Mouse (Mus musculus): ENCODE results near the gene Slc22a20. TPM values are rescaled to one million over a fixed set of nuclear protein-coding genes. Genes with fewer than 3 reads are reported as not detected.

Gene Slc22a20
- polyA plus RNA-seq, 1 experiment from 2014 or later = not detected

DNA sequence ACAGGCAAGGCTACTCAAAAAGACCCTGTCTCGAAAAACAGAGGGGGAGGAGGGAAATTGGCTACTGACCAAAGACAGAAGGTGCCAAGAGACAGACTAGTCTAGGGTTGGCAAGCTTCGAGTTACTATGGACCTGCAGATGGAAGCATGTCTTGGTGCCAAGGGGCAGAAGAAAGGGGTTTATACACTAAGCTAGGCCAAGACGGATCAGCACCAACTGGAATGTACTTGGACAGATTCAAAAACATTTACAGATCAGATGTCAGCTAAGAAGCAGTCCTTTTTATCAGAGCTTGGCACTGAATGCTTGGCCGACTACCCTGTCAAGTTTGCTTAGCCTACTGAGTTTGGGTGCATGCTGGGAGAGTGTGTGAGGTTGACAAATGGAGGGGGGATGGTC is 10.3 kb downstream of the Slc22a20 start:
- no peak overlapping the region for H3K4me3 ChIP-seq (ENCODE audit: low read depth, low read length)
- no peaks in the 10 kb centered on the region for H3K4me1 ChIP-seq (ENCODE audit: control insufficient read depth, insufficient read depth, low read length)
- 75% methylated on average over 4 of the region's 4 CpGs for WGBS
- H3K27me3 ChIP-seq (ENCODE audit: control insufficient read depth, insufficient read depth, low read length) = no peaks in the 10 kb centered on the region
- no peaks in the 10 kb centered on the region for H3K9me3 ChIP-seq (ENCODE audit: control insufficient read depth, low read length)
- H3K27ac ChIP-seq (ENCODE audit: low read depth, low read length) = no peak overlapping the region
- ATAC-seq (ENCODE audit: low read depth) = no peak
- no peak overlapping the region for H3K4me2 ChIP-seq (ENCODE audit: low read depth, low read length)
- H3K9ac ChIP-seq (replicated peaks; ENCODE audit: low read depth, low read length) = no peak overlapping the region
- H3K36me3 ChIP-seq (ENCODE audit: control insufficient read depth, insufficient read depth, low read length) = no peaks in the 10 kb centered on the region

GRCm38 (mm10) chr19:5975112-5975511 is 10.8 kb downstream of the Slc22a20 start:
- 76% methylated on average over 4 of the region's 4 CpGs for WGBS
- Histone ChIP-seq H3K27ac (ENCODE audit: low read depth, low read length) (no peak overlapping the region), H3K36me3 (ENCODE audit: control insufficient read depth, insufficient read depth, low read length) (no peaks in the 10 kb centered on the region), H3K9me3 (ENCODE audit: control insufficient read depth, low read length) (no peaks in the 10 kb centered on the region), H3K4me2 (ENCODE audit: low read depth, low read length) (no peak overlapping the region), H3K27me3 (ENCODE audit: control insufficient read depth, insufficient read depth, low read length) (no peaks in the 10 kb centered on the region), H3K4me3 (ENCODE audit: low read depth, low read length) (no peak overlapping the region), H3K9ac (replicated peaks; ENCODE audit: low read depth, low read length) (no peak overlapping the region), H3K4me1 (ENCODE audit: control insufficient read depth, insufficient read depth, low read length) (no peaks in the 10 kb centered on the region)
- no peak for ATAC-seq (ENCODE audit: low read depth)

DNA sequence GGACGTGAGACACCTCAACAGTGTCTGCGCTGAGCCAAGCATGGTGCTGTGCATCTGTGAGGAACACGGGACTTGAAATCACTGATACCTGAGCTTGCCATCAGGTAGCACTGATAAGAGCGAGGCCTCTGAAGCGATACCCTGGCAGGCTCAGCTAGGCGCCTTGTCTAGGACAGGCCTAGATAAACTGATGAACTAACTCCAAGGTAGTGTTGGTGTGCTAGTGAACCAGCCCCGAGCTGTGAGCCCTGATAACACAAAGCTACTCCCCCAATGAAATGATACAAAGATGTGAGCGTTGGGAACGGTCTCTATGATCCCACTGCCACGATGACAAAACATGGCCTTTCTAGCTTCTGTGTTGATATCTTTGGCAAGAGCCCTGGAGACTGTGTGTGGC is 18.3 kb downstream of the Slc22a20 start:
- 93% methylated on average over 10 of the region's 10 CpGs for WGBS
- no peak for ATAC-seq (ENCODE audit: low read depth)
- no peak overlapping the region for H3K9ac ChIP-seq (replicated peaks; ENCODE audit: low read depth, low read length)

GRCm38 (mm10) chr19:5966786-5967185 is 19.2 kb downstream of the Slc22a20 start:
- Histone ChIP-seq H3K4me1 (ENCODE audit: control insufficient read depth, insufficient read depth, low read length) (peaks cover 9% of the 10 kb centered on the region), H3K27ac (ENCODE audit: low read depth, low read length) (no peak overlapping the region), H3K36me3 (ENCODE audit: control insufficient read depth, insufficient read depth, low read length) (no peaks in the 10 kb centered on the region), H3K9me3 (ENCODE audit: control insufficient read depth, low read length) (no peaks in the 10 kb centered on the region), H3K4me2 (ENCODE audit: low read depth, low read length) (no peak overlapping the region), H3K27me3 (ENCODE audit: control insufficient read depth, insufficient read depth, low read length) (no peaks in the 10 kb centered on the region), H3K4me3 (ENCODE audit: low read depth, low read length) (no peak overlapping the region), H3K9ac (replicated peaks; ENCODE audit: low read depth, low read length) (no peak overlapping the region)
- WGBS = 80% methylated on average over 6 of the region's 6 CpGs
- no peak for ATAC-seq (ENCODE audit: low read depth)

More for the DNA sequence above, 18.3 kb downstream of the Slc22a20 start:
- H3K9me3 ChIP-seq (ENCODE audit: control insufficient read depth, low read length) = no peaks in the 10 kb centered on the region
- no peaks in the 10 kb centered on the region for H3K27me3 ChIP-seq (ENCODE audit: control insufficient read depth, insufficient read depth, low read length)
- no peaks in the 10 kb centered on the region for H3K36me3 ChIP-seq (ENCODE audit: control insufficient read depth, insufficient read depth, low read length)
- no peak overlapping the region for H3K4me3 ChIP-seq (ENCODE audit: low read depth, low read length)
- peaks cover 9% of the 10 kb centered on the region for H3K4me1 ChIP-seq (ENCODE audit: control insufficient read depth, insufficient read depth, low read length)
- no peak overlapping the region for H3K4me2 ChIP-seq (ENCODE audit: low read depth, low read length)
- no peak overlapping the region for H3K27ac ChIP-seq (ENCODE audit: low read depth, low read length)

GRCm38 (mm10) chr19:5965910-5966309 is 20.0 kb downstream of the Slc22a20 start:
- H3K27me3 ChIP-seq (ENCODE audit: control insufficient read depth, insufficient read depth, low read length) = no peaks in the 10 kb centered on the region
- no peaks in the 10 kb centered on the region for H3K9me3 ChIP-seq (ENCODE audit: control insufficient read depth, low read length)
- no peaks in the 10 kb centered on the region for H3K36me3 ChIP-seq (ENCODE audit: control insufficient read depth, insufficient read depth, low read length)
- 89% methylated on average over 2 of the region's 2 CpGs for WGBS
- ATAC-seq (ENCODE audit: low read depth) = no peak
- no peak overlapping the region for H3K27ac ChIP-seq (ENCODE audit: low read depth, low read length)
- H3K9ac ChIP-seq (replicated peaks; ENCODE audit: low read depth, low read length) = no peak overlapping the region
- no peak overlapping the region for H3K4me2 ChIP-seq (ENCODE audit: low read depth, low read length)
- H3K4me3 ChIP-seq (ENCODE audit: low read depth, low read length) = no peak overlapping the region
- peaks cover 9% of the 10 kb centered on the region for H3K4me1 ChIP-seq (ENCODE audit: control insufficient read depth, insufficient read depth, low read length)

DNA sequence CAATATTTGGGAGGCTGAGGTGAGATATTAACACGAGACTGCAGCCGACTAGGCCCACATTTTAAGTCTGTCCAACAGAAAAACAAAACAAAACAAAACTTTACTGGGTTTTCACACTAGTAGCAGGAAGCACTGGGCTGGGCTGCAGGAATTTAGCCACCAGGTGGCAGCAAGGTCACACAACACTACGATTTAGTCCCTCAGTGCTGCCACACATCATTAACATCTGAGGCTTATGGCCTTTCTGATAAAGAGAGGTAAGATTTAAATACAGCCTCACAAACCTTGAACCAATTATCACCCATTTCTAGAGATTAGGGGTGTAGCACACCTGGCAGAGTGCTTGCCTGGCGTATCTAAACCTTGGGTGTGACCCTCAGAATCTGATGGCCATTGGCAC is 20.7 kb downstream of the Slc22a20 start:
- no peaks in the 10 kb centered on the region for H3K9me3 ChIP-seq (ENCODE audit: control insufficient read depth, low read length)
- ATAC-seq (ENCODE audit: low read depth) = peak; percentile 60; the same call in 1 of the 2 replicates
- no peak overlapping the region for H3K27ac ChIP-seq (ENCODE audit: low read depth, low read length)
- H3K4me3 ChIP-seq (ENCODE audit: low read depth, low read length) = no peak overlapping the region
- 14% methylated on average over 4 of the region's 4 CpGs for WGBS
- no peak overlapping the region for H3K9ac ChIP-seq (replicated peaks; ENCODE audit: low read depth, low read length)
- no peaks in the 10 kb centered on the region for H3K36me3 ChIP-seq (ENCODE audit: control insufficient read depth, insufficient read depth, low read length)
- H3K27me3 ChIP-seq (ENCODE audit: control insufficient read depth, insufficient read depth, low read length) = no peaks in the 10 kb centered on the region
- no peak overlapping the region for H3K4me2 ChIP-seq (ENCODE audit: low read depth, low read length)
- H3K4me1 ChIP-seq (ENCODE audit: control insufficient read depth, insufficient read depth, low read length) = peaks cover 9% of the 10 kb centered on the region

DNA sequence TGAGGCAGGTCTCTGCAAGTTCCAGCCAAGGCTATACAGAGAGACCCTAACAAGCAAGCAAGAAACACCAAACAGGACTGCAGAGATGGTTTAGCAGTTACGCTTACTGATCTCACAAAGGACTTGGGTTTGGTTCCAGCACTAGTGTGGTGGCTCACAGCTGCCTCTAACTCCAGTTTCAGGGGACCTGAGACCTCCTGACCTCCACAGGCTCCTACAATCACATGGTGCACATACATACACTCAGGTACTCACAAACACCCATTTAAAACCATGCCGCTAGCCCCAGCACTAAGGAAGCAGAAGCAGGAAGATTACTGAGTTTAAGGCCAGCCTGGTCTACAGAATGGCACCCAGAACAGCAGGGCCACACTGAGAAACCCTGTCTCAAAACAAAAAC is 21.1 kb downstream of the Slc22a20 start:
- peak overlapping the region; percentile 78 for H3K4me2 ChIP-seq (ENCODE audit: low read depth, low read length)
- no peak overlapping the region for H3K27ac ChIP-seq (ENCODE audit: low read depth, low read length)
- WGBS = 94% methylated on average over 2 of the region's 2 CpGs
- no peaks in the 10 kb centered on the region for H3K9me3 ChIP-seq (ENCODE audit: control insufficient read depth, low read length)
- H3K9ac ChIP-seq (replicated peaks; ENCODE audit: low read depth, low read length) = no peak overlapping the region; the same call in 1 of the 2 replicates
- H3K36me3 ChIP-seq (ENCODE audit: control insufficient read depth, insufficient read depth, low read length) = no peaks in the 10 kb centered on the region
- ATAC-seq (ENCODE audit: low read depth) = no peak
- H3K27me3 ChIP-seq (ENCODE audit: control insufficient read depth, insufficient read depth, low read length) = no peaks in the 10 kb centered on the region
- peaks cover 9% of the 10 kb centered on the region for H3K4me1 ChIP-seq (ENCODE audit: control insufficient read depth, insufficient read depth, low read length)
- peak overlapping the region; percentile 58; the same call in 1 of the 2 replicates for H3K4me3 ChIP-seq (ENCODE audit: low read depth, low read length)

DNA sequence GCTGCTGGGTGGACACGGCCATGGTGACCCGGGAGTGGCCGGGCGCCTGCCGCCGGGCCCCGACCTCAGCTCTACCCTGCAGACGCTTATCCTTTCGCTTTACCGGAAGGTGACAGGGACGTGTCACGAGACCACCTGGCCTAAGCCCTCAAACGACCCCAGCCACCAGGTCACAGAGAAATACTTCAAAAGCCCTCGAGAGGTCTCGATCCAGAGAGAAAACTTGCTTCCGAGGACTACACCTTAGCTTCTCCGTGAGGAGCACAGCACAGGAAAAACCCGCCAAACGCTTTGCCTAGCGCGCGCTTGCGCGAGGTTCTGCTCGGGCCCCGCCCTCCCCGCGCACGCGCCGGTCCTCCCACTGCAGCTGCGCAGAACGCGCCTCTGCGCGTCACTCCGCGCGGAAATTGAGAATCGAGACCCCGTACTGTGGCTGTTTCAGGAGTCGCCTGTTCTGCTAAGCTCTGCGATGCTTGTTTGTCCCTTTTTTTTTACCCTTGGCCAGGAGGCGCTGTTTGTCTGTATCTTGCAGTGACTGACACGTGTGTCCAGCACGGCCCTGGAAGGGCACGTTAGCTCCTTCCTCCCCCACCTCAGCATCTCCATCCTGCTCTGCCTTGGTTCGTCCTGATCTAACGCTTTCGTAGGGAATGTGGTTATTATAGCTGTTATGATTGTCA is 21.9 kb downstream of the Slc22a20 start, which contains the start of gene Pola2:
Gene Pola2 (minus strand): TSS at position 320 of the 680 bp plus-strand sequence.
- peak within 1 kb of the TSS; percentile 78 for H3K4me2 ChIP-seq (ENCODE audit: low read depth, low read length)
- no peaks in the 10 kb centered on the region for H3K9me3 ChIP-seq (ENCODE audit: control insufficient read depth, low read length)
- peak within 1 kb of the TSS; percentile 58 for H3K4me3 ChIP-seq (ENCODE audit: low read depth, low read length)
- no peaks in the 10 kb centered on the region for H3K27me3 ChIP-seq (ENCODE audit: control insufficient read depth, insufficient read depth, low read length)
- peaks cover 9% of the 10 kb centered on the region for H3K4me1 ChIP-seq (ENCODE audit: control insufficient read depth, insufficient read depth, low read length)
- ATAC-seq (ENCODE audit: low read depth) = peak; percentile 91
- no peaks in the 10 kb centered on the region for H3K36me3 ChIP-seq (ENCODE audit: control insufficient read depth, insufficient read depth, low read length)
- peak within 1 kb of the TSS; percentile 59 for H3K9ac ChIP-seq (replicated peaks; ENCODE audit: low read depth, low read length)
- H3K27ac ChIP-seq (ENCODE audit: low read depth, low read length) = peak within 1 kb of the TSS; percentile 69
- WGBS = 0% methylated on average over 50 of the region's 50 CpGs

DNA sequence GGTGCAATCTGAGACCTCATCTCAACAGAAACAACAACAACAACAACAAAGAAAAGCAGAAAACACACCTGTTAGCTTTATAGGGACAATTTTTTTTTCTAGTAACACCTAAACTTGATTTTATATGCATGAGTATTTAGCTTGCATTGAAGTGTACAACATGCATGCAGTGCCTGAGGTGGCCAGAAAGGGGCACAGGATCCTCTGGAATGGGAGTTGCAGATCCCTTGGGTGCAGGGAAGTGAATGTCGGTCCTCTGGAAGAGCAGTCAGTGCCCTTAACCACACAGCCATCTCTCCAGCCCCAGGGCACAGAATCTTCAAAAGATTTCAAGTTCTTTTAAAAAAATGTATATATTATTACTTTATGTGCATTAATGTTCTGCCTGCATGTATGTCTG is 23.3 kb downstream of the Slc22a20 start:
- Histone ChIP-seq H3K9ac (replicated peaks; ENCODE audit: low read depth, low read length) (no peak overlapping the region), H3K4me1 (ENCODE audit: control insufficient read depth, insufficient read depth, low read length) (peaks cover 9% of the 10 kb centered on the region), H3K36me3 (ENCODE audit: control insufficient read depth, insufficient read depth, low read length) (no peaks in the 10 kb centered on the region), H3K27ac (ENCODE audit: low read depth, low read length) (no peak overlapping the region), H3K4me2 (ENCODE audit: low read depth, low read length) (peak overlapping the region; percentile 78; the same call in 1 of the 2 replicates), H3K9me3 (ENCODE audit: control insufficient read depth, low read length) (no peaks in the 10 kb centered on the region), H3K4me3 (ENCODE audit: low read depth, low read length) (no peak overlapping the region), H3K27me3 (ENCODE audit: control insufficient read depth, insufficient read depth, low read length) (no peaks in the 10 kb centered on the region)
- WGBS = 32% methylated on average over 1 of the region's 1 CpGs
- no peak for ATAC-seq (ENCODE audit: low read depth)

Measured in neural tube, embryonic 14.5 days (tissue).